Mouse (Mus musculus) heart, embryonic 10.5 days (tissue): ENCODE results near the gene Car11. TPM values are rescaled to one million over a fixed set of nuclear protein-coding genes. Genes with fewer than 3 reads are reported as not detected.
"Not testable (repeated sequence)": the region's sequence is repeated elsewhere in the genome, so short reads cannot be mapped to it uniquely, and the experiment has no call there.

ENCODE experiments used
- DNase-seq: peaks from one replicate; pipeline ENCODE4 v3.0.0-alpha.2; 2017; ENCODE audit warnings: low spot score
- H3K27ac ChIP-seq: fragments of 300-500 bp; sonication (generic); 2 replicates; pipeline ENCODE4 v1.5.1; 2016; ENCODE audit warnings: mild to moderate bottlenecking
- H3K27me3 ChIP-seq: fragments of 300-500 bp; sonication (generic); 2 replicates; pipeline ENCODE4 v1.6.1; 2016; ENCODE audit warnings: mild to moderate bottlenecking; ENCODE audit not compliant: poor library complexity, insufficient read depth, severe bottlenecking
- H3K36me3 ChIP-seq: fragments of 300-500 bp; sonication (generic); 2 replicates; pipeline ENCODE4 v1.6.1; 2016; ENCODE audit warnings: mild to moderate bottlenecking, moderate library complexity
- H3K4me1 ChIP-seq: fragments of 300-500 bp; sonication (generic); 2 replicates; pipeline ENCODE4 v1.6.1; 2016; ENCODE audit warnings: mild to moderate bottlenecking
- H3K4me3 ChIP-seq: fragments of 300-500 bp; sonication (generic); 2 replicates; pipeline ENCODE4 v1.5.1; 2016; ENCODE audit warnings: mild to moderate bottlenecking, moderate library complexity
- H3K9me3 ChIP-seq: fragments of 300-500 bp; sonication (generic); 2 replicates; pipeline ENCODE4 v1.6.1; 2016; ENCODE audit warnings: mild to moderate bottlenecking, moderate library complexity
- WGBS: fragments of 180-500 bp; shearing (Covaris S2); methylation state at CpG from one replicate; pipeline ENCODE4 v1.1.7; 2016; 5-methylcytosine and 5-hydroxymethylcytosine counted together
- polyA plus RNA-seq: library from polyadenylated mRNA; unstranded; fragments of >200 nt; fragmentation: Nextera tagmentation; extraction: Ambion mirVana; gene quantifications from 2 replicates; pipeline ENCODE4 v1.2.1, GENCODE M21; 2016

The Car11 gene
- 3.1 and 5.1 TPM in 2 replicates for polyA plus RNA-seq

DNA sequence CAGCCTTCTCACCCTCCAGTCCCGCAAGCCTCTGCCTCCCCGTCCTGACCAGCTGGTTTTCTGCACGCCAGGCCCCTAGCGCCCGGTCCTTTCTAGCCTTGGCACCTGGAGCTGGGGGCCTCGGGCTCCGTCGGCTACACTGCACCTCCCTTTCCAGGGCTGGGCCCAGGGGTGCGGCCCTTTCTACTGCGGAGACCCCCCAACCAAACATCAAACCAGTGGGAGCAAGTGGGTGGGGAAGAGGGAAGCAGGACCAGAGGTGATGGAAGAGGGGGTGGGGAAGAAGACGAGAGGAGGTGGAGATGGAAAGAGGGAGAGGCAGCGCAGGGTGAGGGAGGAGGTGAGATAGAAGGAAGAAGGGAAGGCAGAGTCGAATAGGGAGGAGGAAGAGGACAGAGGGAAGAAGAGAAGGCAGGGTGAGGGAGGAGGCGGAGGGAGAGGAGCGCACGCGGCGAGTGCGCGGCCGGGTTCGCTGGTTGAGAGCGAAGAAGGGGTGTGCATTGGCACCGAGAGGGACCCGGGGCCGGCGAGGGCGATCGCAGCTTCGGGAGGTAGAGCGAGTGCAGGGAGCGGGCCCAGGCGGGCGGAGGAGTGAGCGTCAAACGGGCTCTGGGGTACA lies at the start of gene Car11:
Car11 (plus strand) TSS at position 321 of the 619 bp plus-strand sequence.
- Histone ChIP-seq H3K4me1 (peaks cover 44% of the 10 kb centered on the region), H3K36me3 (no peaks in the 10 kb centered on the region), H3K27me3 (peaks cover 39% of the 10 kb centered on the region), H3K27ac (peak within 1 kb of the TSS; percentile 31; the same call in 1 of the 2 replicates), H3K9me3 (no peaks in the 10 kb centered on the region), H3K4me3 (peak within 1 kb of the TSS; percentile 58)
- DNase-seq: no peak
- WGBS: under 1% methylated on average over 35 of the region's 36 CpGs

DNA sequence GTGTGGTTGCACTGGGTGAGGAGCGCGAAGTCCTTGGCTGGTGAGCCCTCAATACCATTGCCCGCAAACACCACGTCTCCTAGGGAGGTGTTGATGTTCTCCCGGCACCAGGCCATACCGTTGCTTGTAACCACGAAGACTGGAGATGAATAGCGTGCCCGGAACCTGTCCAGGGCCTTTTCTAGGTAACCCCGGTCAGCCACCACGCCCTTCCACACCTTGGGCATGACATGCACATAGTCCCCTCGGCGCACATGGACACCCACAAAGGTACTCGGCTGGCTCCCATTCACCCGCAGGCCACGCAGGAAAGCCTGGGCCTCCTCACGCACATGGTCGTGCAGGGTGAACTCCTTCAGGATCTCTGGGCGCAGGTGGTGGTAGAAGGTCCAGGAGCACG lies 49.2 kb upstream of the Car11 start:
- H3K27ac ChIP-seq: peak overlapping the region; percentile 85
- not testable (repeated sequence) for DNase-seq, H3K27me3 ChIP-seq, H3K36me3 ChIP-seq, H3K4me3 ChIP-seq, H3K9me3 ChIP-seq
- 91% methylated on average over 20 of the region's 20 CpGs for WGBS
- peaks cover 29% of the 10 kb centered on the region for H3K4me1 ChIP-seq

DNA sequence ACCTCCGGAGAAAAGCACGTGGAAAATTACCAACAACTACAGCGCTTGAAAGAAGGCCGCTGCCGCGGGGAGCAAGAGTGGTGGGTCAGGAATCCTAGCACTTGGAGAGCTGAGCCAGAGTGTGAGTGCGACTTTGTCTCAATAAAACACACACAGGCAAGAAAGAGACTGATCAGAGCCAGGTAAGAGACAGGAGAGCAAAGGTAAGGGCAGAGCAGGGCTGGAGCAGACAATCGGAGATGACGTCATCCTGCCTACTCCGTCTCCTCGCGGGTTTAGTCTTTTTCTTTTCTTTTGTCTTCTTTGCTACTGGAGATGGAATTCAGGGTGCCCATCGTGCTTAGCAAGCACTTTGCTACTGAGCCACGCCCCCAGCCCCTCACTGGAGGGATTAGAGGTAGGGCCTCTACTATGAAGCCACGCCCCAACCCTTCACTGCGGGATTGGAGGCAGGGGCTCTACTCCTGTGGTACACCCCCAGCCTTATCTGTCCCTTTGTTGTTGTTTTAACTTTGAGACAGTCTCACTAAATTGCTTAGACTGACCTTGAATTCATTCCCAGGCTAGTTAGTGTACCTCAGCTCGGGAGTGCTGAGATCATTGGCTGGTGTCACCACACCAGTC lies 45.1 kb upstream of the Car11 start:
- 23% methylated on average over 17 of the region's 17 CpGs for WGBS
- H3K27ac ChIP-seq: peak overlapping the region; percentile 60

DNA sequence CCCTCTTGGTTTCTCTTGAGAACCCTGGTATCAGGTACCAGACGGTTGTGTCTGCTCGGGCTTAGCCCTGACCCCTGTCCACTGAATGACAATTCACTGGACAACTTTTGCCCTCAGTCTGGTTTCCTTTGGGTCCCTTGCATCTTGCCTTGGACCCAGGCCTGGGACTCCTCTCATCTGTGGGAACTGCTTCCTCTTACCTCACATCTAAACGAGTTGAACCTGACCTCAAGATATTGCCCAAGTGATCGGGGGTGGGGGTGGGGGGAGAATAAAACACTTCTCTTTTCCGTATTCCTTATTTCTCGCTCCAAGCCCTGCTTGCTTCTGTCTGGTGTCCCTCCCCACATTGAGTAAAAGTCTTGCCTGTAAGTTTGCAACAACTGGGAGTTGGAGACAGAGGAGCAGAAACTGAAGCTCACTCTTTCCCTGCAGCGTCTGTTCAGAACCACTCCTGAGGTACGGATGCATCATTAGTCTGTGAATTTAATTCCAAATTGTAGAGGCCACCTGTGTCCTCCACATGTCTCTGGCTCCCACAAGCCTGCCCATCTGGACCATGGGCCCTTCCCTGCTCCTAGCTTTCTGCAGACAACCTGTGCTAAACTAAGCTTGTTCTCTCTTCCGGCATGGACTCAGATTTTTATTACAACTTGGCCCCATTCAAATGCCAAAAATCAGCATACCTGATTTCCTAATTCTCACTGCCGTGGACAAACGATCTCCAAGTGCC lies 38.7 kb upstream of the Car11 start:
- H3K4me3 ChIP-seq: no peak overlapping the region
- H3K4me1 ChIP-seq: peaks cover 25% of the 10 kb centered on the region
- DNase-seq: no peak
- 81% methylated on average over 11 of the region's 11 CpGs for WGBS
- no peaks in the 10 kb centered on the region for H3K9me3 ChIP-seq
- H3K27me3 ChIP-seq: no peaks in the 10 kb centered on the region
- H3K36me3 ChIP-seq: no peaks in the 10 kb centered on the region
- H3K27ac ChIP-seq: no peak overlapping the region

More for the DNA sequence above, 45.1 kb upstream of the Car11 start:
- no peaks in the 10 kb centered on the region for H3K9me3 ChIP-seq
- no peaks in the 10 kb centered on the region for H3K36me3 ChIP-seq
- peak overlapping the region; percentile 43 for H3K4me3 ChIP-seq
- H3K27me3 ChIP-seq: no peaks in the 10 kb centered on the region
- no peak for DNase-seq
- H3K4me1 ChIP-seq: peaks cover 16% of the 10 kb centered on the region

DNA sequence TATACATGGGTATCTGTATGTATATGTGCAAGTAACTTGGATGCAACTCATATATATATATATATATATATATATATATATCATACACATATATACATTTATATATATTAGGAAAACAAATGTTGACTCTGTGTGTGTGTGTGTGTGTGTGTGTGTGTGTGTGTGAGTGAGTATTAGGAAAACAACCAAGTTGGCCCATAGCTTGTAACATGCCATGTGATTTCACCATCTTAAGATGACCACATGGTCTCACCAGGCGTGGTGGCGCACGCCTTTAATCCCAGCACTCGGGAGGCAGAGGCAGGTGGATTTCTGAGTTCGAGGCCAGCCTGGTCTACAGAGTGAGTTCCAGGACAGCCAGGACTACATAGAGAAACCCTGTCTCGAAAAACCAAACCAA lies 37.9 kb upstream of the Car11 start:
- not testable (repeated sequence) for H3K9me3 ChIP-seq, H3K27me3 ChIP-seq, DNase-seq, H3K27ac ChIP-seq, H3K36me3 ChIP-seq, H3K4me3 ChIP-seq
- 88% methylated on average over 6 of the region's 6 CpGs for WGBS
- H3K4me1 ChIP-seq: peaks cover 25% of the 10 kb centered on the region

DNA sequence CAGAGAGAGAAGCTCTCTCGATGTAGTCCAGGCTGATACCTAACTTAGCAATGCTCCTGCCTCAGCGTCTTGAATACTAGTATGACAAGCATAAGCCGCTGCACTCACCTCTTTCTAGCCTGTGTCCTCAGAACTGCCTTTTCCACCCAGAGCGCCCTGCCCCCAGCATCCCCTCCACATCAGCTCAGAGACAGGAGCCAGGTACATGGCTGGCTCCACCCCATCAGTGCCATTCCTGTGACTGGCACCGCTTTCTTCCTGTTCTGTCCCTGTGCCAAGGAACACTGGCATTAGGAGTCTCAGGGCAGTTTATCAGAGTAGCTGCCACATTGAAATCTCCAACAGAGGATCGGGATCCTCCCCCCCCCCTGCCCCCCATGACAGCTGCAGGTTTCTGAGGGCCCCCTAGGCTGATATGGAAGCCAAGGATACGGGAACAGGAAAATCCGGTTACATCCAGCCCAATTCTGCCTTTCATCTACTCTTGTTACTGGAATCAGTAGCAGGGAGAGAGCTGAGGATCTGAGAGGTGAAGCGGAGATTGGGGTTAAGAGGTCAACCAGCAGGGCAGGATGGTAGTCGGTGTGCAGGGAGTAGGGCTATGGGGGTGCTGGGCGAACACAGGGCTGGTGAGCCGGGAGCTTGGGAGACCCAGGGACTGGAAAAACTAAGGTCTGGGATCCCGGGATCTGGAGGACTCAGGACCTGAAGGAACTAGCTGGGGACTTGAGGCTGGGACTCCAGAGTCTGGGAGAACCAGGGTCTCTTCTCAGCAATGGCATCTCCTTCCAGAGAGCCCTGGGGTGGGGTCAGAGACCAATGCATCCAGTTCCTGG lies 34.1 kb upstream of the Car11 start:
- no peak for DNase-seq
- no peak overlapping the region for H3K27ac ChIP-seq
- WGBS: 58% methylated on average over 13 of the region's 13 CpGs

DNA sequence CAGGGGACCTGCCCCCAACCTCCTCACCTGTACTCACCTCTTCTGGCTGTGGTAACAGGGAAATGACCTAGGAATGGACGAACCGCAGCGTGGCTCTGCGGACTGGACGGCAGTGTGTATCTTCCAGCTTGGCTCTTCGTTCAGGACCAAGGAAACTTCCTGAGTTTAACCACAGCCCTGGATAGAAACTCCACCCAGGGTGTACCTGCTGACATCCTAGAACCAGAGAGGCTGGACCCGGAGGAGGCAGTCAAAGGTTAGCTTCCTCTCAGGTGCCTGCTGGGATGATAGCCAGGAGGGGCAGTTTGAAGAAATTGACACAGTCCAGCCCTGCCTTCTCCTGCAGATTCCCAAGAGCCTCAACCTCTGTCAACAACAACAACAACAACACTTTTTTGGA lies 33.5 kb upstream of the Car11 start, which contains the start of gene Fut2:
Fut2 (minus strand) TSS at position 234 of the 400 bp plus-strand sequence.
- no peak within 1 kb of the TSS for H3K4me3 ChIP-seq
- 82% methylated on average over 7 of the region's 7 CpGs for WGBS

More for the DNA sequence above, 34.1 kb upstream of the Car11 start:
- Histone ChIP-seq H3K27me3 (no peaks in the 10 kb centered on the region), H3K9me3 (no peaks in the 10 kb centered on the region), H3K4me1 (peaks cover 25% of the 10 kb centered on the region), H3K4me3 (no peak overlapping the region), H3K36me3 (no peaks in the 10 kb centered on the region)

DNA sequence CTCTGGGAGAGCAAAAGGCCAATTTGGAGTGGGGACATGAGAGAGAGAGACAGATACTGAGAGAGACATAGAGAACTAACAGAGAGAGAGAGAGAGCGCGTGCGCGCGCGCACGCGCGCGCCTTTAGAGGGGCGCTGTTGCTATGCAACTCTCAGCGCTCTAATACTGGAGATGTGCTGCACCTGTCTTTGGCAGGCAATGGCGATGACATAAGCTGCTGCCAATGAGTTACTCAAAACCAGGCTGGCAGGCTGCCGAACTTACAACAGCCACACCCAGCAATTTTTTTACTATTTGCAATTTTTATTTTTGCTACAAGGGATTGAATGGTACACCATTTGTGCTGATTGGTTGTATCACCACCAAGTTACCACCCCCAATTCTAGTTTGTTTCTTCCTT lies 31.9 kb upstream of the Car11 start:
- no peak overlapping the region for H3K27ac ChIP-seq
- H3K27me3 ChIP-seq: no peaks in the 10 kb centered on the region
- no peaks in the 10 kb centered on the region for H3K36me3 ChIP-seq
- no peak for DNase-seq
- H3K4me3 ChIP-seq: no peak overlapping the region
- H3K9me3 ChIP-seq: no peaks in the 10 kb centered on the region
- peaks cover 25% of the 10 kb centered on the region for H3K4me1 ChIP-seq
- 60% methylated on average over 14 of the region's 14 CpGs for WGBS

More for the DNA sequence above, 33.5 kb upstream of the Car11 start, which contains the start of gene Fut2:
- Histone ChIP-seq H3K9me3 (no peaks in the 10 kb centered on the region), H3K36me3 (no peaks in the 10 kb centered on the region), H3K27ac (no peak within 1 kb of the TSS), H3K4me1 (peaks cover 25% of the 10 kb centered on the region), H3K27me3 (no peaks in the 10 kb centered on the region)
- no peak for DNase-seq

DNA sequence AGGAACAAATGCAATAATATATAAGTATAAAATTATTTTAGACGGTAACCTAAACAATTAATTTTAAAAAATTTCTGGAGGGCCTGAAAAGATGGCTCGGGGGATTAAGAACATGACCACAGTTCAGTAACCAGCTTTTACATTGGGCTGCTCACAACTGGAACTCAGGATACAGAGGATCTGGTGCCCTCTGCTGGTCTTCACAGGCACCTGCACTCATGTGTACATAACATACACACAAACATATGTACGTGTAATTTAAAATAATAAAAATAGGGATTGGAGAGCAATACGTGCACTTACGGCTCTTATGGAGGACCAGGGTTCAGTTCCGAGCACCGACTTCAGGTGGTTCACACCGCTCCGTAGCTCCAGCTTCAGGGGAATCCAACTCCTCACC lies 30.7 kb upstream of the Car11 start:
- Histone ChIP-seq H3K27me3 (no peaks in the 10 kb centered on the region), H3K36me3 (no peaks in the 10 kb centered on the region), H3K27ac (no peak overlapping the region), H3K9me3 (no peaks in the 10 kb centered on the region), H3K4me3 (no peak overlapping the region), H3K4me1 (peaks cover 17% of the 10 kb centered on the region)
- 93% methylated on average over 9 of the region's 9 CpGs for WGBS
- DNase-seq: no peak

DNA sequence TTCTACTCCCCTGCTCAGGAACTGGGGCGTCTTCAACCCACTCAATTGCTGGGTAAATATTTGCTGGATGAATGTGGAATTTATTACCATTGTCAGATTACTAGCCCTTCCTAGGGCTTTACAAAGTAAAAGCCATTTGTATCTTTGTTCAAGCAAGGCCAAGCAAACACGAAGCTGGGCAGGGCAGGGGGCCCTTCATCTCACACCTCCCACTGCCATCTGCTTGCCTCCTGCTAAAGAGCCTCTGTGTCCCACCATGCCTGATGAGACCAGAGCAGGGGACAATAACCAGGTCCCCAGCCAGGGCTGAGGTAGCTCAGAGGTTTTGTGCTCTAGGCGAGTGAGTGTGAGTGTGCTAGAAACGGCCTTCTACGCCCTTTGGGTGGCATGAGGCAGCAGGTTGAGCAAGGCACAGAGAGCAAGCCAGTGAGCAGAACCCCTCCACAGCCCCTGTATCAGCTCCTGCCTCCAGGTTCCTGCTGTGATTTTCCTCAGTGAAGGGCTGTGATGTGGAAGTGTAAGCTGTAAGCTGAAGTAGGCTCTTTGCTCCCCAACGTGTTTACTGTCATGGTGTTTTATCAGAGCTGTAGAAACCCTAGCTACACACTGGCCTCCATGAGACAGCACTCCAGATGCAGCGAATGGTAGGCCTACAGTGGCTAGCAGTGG lies 21.9 kb upstream of the Car11 start:
- H3K4me3 ChIP-seq: no peak overlapping the region
- no peak for DNase-seq
- 0 out of 2 replicates have a peak overlapping the region, but pooled peaks have one; percentile 29 for H3K27ac ChIP-seq
- H3K4me1 ChIP-seq: peaks cover 28% of the 10 kb centered on the region
- peaks cover 3% of the 10 kb centered on the region; the same call in 1 of the 2 replicates for H3K27me3 ChIP-seq
- 66% methylated on average over 7 of the region's 7 CpGs for WGBS
- H3K36me3 ChIP-seq: no peaks in the 10 kb centered on the region
- no peaks in the 10 kb centered on the region for H3K9me3 ChIP-seq

DNA sequence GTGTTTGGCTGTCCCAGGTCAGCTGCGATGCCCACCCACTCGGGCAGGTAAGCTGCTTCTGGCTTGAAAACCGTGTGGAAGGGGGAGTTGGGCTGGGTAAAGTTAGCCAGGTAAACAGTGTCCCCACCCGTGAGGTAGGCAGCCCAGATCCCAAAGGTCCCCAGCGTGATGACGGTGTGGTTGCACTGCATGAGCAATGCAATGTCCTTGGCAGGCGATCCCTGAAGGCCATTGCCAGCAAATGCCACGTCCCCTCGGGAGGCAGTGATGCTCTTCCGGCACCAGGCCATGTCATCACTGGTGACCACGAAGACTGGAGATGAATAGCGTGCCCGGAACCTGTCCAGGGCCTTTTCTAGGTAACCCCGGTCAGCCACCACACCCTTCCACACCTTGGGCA lies 21.1 kb upstream of the Car11 start:
- H3K36me3 ChIP-seq: no peaks in the 10 kb centered on the region
- peaks cover 35% of the 10 kb centered on the region for H3K4me1 ChIP-seq
- no peak overlapping the region for H3K27ac ChIP-seq
- H3K9me3 ChIP-seq: no peaks in the 10 kb centered on the region
- DNase-seq: no peak
- peaks cover 3% of the 10 kb centered on the region; the same call in 1 of the 2 replicates for H3K27me3 ChIP-seq
- no peak overlapping the region for H3K4me3 ChIP-seq
- WGBS: 95% methylated on average over 14 of the region's 14 CpGs
